Mouse (Mus musculus) forebrain, embryonic 14.5 days (tissue): ENCODE results near the gene Gm20388. TPM values are rescaled to one million over a fixed set of nuclear protein-coding genes. Genes with fewer than 3 reads are reported as not detected.
A peak's percentile ranks its signal among the peaks of the same experiment; 100 is the strongest.

Experiments
- ATAC-seq: fragments of 200-750 bp; cut with Nextera tagmentation; 2 replicates; pipeline ENCODE4 v1.8.0; 2017; ENCODE audit warnings: mild to moderate bottlenecking, moderate library complexity
- DNase-seq: peaks from one replicate; pipeline ENCODE4 v3.0.0-alpha.2; 2015; ENCODE audit warnings: low spot score
- H3K27ac ChIP-seq: fragments of 300-500 bp; sonication (generic); 2 replicates; pipeline ENCODE4 v1.5.1; 2014; ENCODE audit warnings: low read depth, mild to moderate bottlenecking, control low read depth, low read length, moderate library complexity
- H3K27me3 ChIP-seq: fragments of 300-500 bp; sonication (generic); replicated peaks from 2 replicates; pipeline ENCODE4 v1.6.1; 2014; ENCODE audit warnings: low read length, control low read depth, mixed read lengths; ENCODE audit not compliant: control insufficient read depth, insufficient read depth
- H3K36me3 ChIP-seq: fragments of 300-500 bp; sonication (generic); 2 replicates; pipeline ENCODE4 v1.6.1; 2014; ENCODE audit warnings: low read length, control low read depth; ENCODE audit not compliant: control insufficient read depth, insufficient read depth
- H3K4me1 ChIP-seq: fragments of 300-500 bp; sonication (generic); 2 replicates; pipeline ENCODE4 v1.6.1; 2014; ENCODE audit warnings: antibody characterized with exemption, low read length, control low read depth; ENCODE audit not compliant: control insufficient read depth, insufficient read depth
- H3K4me2 ChIP-seq: fragments of 300-500 bp; sonication (generic); 2 replicates; pipeline ENCODE4 v1.6.1; 2014; ENCODE audit warnings: mild to moderate bottlenecking, control low read depth, low read length
- H3K4me3 ChIP-seq: fragments of 300-500 bp; sonication (generic); 2 replicates; pipeline ENCODE4 v1.5.1; 2014; ENCODE audit warnings: low read depth, low read length, control low read depth
- H3K9ac ChIP-seq: fragments of 300-500 bp; sonication (generic); 2 replicates; pipeline ENCODE4 v1.6.1; 2014; ENCODE audit warnings: mild to moderate bottlenecking, low read length, control low read depth, moderate library complexity
- H3K9me3 ChIP-seq: fragments of 300-500 bp; sonication (generic); replicated peaks from 2 replicates; pipeline ENCODE4 v1.6.1; 2016; ENCODE audit warnings: low read length, control low read depth, mixed read lengths; ENCODE audit not compliant: control insufficient read depth
- WGBS: fragments of 180-500 bp; shearing (Covaris S2); extraction: QIAGEN DNeasy Blood & Tissue Kit; methylation state at CpG from one replicate; pipeline ENCODE4 v1.1.7; 2014; 5-methylcytosine and 5-hydroxymethylcytosine counted together
- polyA plus RNA-seq: library from polyadenylated mRNA; unstranded; fragments of >200 nt; fragmentation: Nextera tagmentation; extraction: Ambion mirVana; gene quantifications from 2 replicates; pipeline ENCODE4 v1.2.1, GENCODE M21; 2014

The Gm20388 gene
- polyA plus RNA-seq, 1 experiment from 2014 or later = 7.4 TPM

DNA sequence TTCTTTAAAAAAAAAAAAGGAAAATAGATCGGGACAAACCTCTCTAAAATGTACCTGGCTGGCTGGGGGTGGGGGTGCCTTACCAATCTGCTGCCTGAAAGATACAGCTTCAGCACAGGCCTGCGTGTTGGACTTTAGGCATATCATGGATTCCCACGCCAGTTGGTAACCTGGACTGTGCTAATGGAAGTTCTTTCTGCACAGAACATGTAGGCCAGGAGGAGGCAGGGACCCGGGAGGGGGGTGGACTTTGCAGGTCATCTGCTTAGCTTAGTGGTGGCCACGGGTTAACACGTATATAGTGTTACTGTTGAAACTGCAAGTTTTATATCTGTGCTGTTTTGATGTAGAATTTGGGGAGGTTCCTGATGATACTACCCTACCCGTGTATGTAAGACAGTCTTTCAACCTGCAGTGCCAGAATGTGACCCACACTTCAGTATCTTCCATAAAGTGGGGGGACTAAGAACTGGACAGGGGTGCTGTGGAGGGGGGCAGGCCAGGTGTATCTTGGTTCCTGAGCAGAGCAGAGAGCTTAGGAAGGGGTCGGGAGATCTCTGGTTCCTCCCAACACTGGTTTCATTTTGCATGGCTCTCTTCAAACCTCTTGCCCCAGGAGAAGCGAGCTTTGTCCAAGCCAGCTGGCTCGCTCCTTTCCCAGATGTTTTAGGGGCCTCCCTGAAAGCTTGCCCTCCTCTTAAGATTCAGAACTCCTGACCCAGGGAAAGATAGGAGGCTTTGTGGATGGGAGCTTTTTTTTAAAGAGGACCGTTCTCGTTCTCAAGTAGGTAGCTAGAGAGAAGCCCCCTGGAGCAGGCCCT, 1209.2 kb downstream of the Gm20388 start:
- Histone ChIP-seq H3K4me1 (no peaks in the 10 kb centered on the region), H3K9ac (no peak overlapping the region), H3K4me3 (no peak overlapping the region), H3K9me3 (no peaks in the 10 kb centered on the region), H3K27ac (no peak overlapping the region), H3K36me3 (no peaks in the 10 kb centered on the region), H3K4me2 (no peak overlapping the region), H3K27me3 (peaks cover 98% of the 10 kb centered on the region)
- WGBS = 2% methylated on average over 12 of the region's 12 CpGs
- no peak for DNase-seq
- ATAC-seq = no peak

GRCm38 (mm10) chr8:121120456-121121419, 1210.1 kb downstream of the Gm20388 start:
- Histone ChIP-seq H3K9me3 (no peaks in the 10 kb centered on the region), H3K9ac (no peak overlapping the region), H3K4me1 (no peaks in the 10 kb centered on the region), H3K4me3 (no peak overlapping the region), H3K4me2 (no peak overlapping the region), H3K36me3 (no peaks in the 10 kb centered on the region), H3K27me3 (peaks cover 98% of the 10 kb centered on the region), H3K27ac (no peak overlapping the region)
- WGBS = 5% methylated on average over 17 of the region's 17 CpGs
- ATAC-seq (no peak), DNase-seq (no peak)

DNA sequence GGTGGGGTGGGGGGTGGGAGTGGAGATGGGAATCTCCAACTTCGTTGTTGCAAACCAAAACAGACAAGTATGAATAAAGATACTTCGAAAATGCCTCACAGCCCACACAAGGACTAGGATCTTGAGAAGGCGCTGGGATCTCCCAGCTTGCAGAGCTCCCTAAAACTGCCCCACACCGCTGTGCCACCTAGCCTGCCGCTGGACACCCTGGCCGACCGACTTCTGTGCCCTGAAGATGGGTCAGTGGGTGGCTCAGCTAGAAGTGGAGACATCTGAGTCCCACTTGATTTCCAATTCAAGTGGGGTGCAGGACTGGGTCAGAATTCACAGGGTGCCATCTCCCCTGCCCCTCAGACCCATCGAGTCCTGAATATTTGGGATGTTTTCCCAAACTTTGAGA, 1211.1 kb downstream of the Gm20388 start:
- Histone ChIP-seq H3K9me3 (no peaks in the 10 kb centered on the region), H3K27me3 (peaks cover 98% of the 10 kb centered on the region), H3K4me1 (no peaks in the 10 kb centered on the region), H3K9ac (no peak overlapping the region), H3K4me2 (no peak overlapping the region), H3K4me3 (no peak overlapping the region), H3K27ac (no peak overlapping the region), H3K36me3 (no peaks in the 10 kb centered on the region)
- 0% methylated on average over 8 of the region's 8 CpGs for WGBS
- DNase-seq (no peak), ATAC-seq (no peak)

DNA sequence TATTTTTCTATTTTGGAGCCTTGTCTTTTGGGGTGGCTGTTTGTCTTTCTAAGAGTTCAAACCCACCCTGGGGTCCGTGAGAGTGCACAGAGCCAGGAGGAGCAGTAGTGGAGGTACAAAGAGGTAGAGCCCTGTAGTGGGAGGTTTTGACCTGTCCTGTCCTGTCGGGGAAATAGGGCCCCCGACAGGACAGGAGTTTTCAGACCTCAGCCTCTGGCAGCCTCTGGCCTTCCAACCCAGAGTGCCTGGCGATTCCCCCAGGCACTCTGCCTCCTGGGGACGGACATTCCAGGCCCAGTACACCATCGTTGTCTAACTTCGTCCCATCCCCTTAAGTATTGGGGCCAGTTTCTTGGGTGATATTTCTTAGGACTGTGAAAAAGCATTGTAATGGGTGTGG, 1211.7 kb downstream of the Gm20388 start:
- Histone ChIP-seq H3K4me1 (no peaks in the 10 kb centered on the region), H3K27ac (no peak overlapping the region), H3K27me3 (peaks cover 98% of the 10 kb centered on the region), H3K4me3 (no peak overlapping the region), H3K36me3 (no peaks in the 10 kb centered on the region), H3K9ac (no peak overlapping the region), H3K9me3 (no peaks in the 10 kb centered on the region), H3K4me2 (no peak overlapping the region)
- 2% methylated on average over 7 of the region's 7 CpGs for WGBS
- DNase-seq (no peak), ATAC-seq (no peak)

- ATAC-seq (no peak), DNase-seq (no peak)
- Histone ChIP-seq H3K9ac (no peak overlapping the region), H3K4me2 (no peak overlapping the region), H3K4me1 (no peaks in the 10 kb centered on the region), H3K9me3 (no peaks in the 10 kb centered on the region), H3K27me3 (peaks cover 98% of the 10 kb centered on the region), H3K27ac (no peak overlapping the region), H3K36me3 (no peaks in the 10 kb centered on the region), H3K4me3 (no peak overlapping the region)
- 36% methylated on average over 2 of the region's 2 CpGs for WGBS
Observed at GRCm38 (mm10) chr8:121123113-121123512, 1212.5 kb downstream of the Gm20388 start.

DNA sequence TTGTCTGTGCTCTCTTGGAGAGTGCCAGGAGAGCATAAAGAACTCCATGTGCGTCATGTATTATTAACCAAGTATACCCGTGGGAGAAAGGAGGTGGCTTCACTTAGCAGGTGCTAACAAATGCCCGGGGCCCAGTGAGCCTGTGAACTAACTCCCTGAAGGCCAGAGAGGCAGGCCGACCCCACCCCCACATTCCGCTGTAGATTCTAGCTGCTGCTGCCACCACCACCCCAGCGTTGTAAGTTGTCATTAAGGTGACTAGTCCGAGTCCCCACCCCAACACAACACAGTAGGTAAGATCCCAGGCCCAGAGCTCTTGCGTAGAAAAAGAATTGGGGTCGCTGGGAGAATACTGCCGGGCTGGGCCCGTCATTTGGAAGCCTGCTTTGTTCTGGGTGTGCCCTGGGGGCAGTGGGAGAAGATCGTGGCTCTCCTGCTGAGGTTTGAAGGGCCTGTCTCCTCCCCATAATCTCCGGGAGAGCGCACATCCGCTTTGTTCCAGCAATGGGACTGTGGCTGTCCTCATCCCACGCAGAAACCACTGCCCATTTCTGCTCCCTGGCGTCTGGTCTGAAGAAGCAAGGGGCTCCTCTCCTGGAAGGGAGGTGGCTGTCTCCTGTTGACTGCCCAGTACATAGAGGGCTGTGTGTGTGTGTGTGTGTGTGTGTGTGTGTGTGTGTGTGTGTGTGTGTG, 1214.1 kb downstream of the Gm20388 start:
- H3K4me1 ChIP-seq = no peaks in the 10 kb centered on the region
- H3K36me3 ChIP-seq = no peaks in the 10 kb centered on the region
- WGBS = 2% methylated on average over 17 of the region's 17 CpGs
- no peak for ATAC-seq
- H3K27ac ChIP-seq = no peak overlapping the region
- H3K9ac ChIP-seq = no peak overlapping the region
- DNase-seq = no peak
- no peaks in the 10 kb centered on the region for H3K9me3 ChIP-seq
- H3K4me2 ChIP-seq = no peak overlapping the region
- peaks cover 98% of the 10 kb centered on the region for H3K27me3 ChIP-seq
- no peak overlapping the region for H3K4me3 ChIP-seq

DNA sequence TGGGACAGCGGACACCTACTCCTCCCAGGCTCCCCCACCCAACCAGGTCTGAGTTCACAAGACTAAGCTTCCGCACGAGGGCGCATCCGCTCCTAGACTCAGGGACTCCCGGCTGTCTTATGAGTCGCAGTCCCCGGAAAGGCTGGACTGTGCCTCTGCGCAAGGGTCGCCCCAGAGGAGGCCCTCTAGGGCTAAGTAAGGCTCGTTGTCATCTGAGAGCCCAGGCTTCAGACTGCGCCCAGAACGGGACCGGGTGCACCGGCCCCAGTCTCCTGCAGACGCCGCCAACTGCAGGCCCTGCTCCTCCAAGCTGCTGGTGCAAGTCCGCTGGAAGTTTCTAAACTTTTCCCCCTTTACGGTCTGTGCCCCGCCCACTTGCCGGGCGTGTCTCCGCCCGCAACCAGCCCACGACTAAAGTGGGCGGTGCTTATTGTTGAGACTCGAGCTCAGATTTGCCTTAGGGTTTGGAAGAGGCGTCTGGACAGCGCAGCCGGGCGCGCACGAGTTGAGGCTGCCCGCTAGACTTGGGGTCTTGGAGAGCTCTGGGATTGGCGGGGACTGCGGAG, 1214.8 kb downstream of the Gm20388 start:
- Histone ChIP-seq H3K27me3 (peaks cover 98% of the 10 kb centered on the region), H3K9ac (no peak overlapping the region), H3K4me2 (peak overlapping the region; percentile 43), H3K9me3 (no peaks in the 10 kb centered on the region), H3K4me3 (peak overlapping the region; percentile 14; the same call in 1 of the 2 replicates), H3K4me1 (no peaks in the 10 kb centered on the region), H3K36me3 (no peaks in the 10 kb centered on the region), H3K27ac (no peak overlapping the region)
- under 1% methylated on average over 35 of the region's 36 CpGs for WGBS
- ATAC-seq = peak; percentile 61
- DNase-seq = peak; percentile 78

DNA sequence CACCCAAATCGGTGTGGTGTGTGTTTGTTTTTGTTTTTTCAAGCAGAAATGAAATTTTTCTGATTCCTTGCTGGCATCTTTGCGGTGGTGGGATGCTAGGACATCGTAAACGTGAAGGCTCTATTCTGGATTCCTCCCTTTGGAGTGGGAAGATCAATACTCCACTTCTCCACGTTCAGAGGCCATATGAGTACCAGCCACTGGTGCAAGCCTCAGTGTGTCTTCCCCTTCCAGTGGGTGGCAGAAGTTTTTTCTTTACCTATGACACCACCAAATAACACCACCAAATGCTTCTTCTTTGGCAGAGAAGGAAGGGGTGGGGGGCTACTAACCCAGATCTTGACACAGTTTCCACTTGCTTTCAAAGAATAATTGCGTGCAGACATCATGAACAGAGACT, 1215.5 kb downstream of the Gm20388 start:
- H3K27me3 ChIP-seq = peaks cover 98% of the 10 kb centered on the region
- H3K4me2 ChIP-seq = peak overlapping the region; percentile 43; the same call in 1 of the 2 replicates
- 5% methylated on average over 6 of the region's 6 CpGs for WGBS
- no peaks in the 10 kb centered on the region for H3K36me3 ChIP-seq
- no peak overlapping the region for H3K9ac ChIP-seq
- no peak overlapping the region for H3K27ac ChIP-seq
- H3K4me1 ChIP-seq = no peaks in the 10 kb centered on the region
- ATAC-seq (no peak), DNase-seq (no peak)
- no peaks in the 10 kb centered on the region for H3K9me3 ChIP-seq
- no peak overlapping the region for H3K4me3 ChIP-seq
